Mouse (Mus musculus): ENCODE measurements around the gene Lrrc8e. TPM values are rescaled to one million over a fixed set of nuclear protein-coding genes. Genes with fewer than 3 reads are reported as not detected.

The Lrrc8e gene
- total RNA-seq, 2 experiments from 2014 or later, result not detected

DNA sequence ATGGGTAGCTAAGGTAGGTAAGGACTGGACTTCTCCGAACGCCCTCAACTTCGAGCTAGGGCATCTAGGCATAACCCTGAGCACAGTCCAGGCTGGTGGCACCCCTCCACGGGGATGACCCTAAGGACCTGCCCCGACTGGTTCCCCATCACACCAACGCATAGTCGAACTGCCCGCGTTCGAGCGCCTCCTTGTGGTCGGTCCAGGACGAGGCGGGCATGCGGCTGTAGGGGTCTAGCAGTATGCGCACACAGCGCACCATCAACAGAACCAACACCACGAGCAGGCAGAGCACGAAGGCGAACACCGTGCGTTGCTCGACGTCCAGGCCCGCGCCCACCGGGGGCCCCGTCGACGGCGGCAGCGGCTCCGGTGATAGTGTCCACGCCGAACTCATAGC is 31.6 kb downstream of the Lrrc8e start:
- DNase-seq, result peak; percentile 82 to 83

DNA sequence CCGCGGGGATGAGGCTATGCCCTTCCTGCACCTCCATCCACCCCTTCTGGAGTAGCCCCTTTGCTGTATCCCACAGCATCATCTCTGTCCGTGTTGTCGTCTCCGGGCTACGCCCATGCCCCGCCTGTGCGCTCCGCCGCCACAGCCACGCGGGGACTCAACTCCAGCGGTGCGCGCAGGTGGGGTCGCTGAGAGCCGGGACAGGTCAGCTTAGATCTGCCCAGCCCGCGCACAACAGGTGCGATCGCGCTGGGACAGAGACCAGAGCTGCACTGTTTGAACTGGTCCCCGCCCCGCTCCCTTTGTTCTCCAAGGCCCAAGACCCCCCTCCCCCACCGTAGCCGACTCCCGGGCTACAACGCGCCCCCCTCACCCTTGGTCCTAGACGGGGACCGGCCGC is 32.1 kb downstream of the Lrrc8e start:
- DNase-seq, result no peak

DNA sequence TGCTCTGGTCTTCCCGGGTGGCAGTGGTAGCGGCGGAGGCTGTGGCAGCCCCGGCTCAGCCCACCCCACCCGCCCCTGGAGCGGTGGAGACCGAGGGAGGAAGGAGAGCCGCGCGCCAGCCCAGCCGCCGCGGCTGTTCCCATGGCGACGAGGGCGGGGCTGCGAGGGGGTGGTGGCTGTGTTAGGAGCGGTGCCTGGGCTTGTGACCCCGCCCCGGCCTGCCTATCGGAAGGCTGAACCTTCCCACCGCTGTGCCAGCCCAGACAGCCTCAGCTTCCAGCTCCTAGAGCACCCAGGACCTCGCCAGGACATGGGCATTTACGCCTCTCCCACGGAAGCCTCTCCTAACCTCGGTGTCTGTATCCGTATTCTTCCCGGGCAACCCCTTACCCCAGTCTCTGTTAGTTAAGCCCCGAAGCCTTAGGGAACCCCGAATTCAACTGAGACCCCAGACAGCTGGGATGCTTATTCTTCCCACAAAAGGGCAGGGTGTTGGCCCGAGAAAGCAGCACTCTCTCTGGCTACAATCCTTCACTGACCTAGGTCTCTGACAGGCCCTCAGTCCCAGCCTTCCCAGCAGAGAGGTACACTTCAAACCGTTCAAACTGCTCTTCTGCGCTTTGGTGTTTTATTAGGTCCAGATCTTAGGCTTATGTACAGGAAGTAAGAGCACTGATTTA is 32.6 kb downstream of the Lrrc8e start, which contains the start of gene Ctxn1:
Gene Ctxn1, minus strand, starts transcription at position 150 of the 680 bp plus-strand sequence.
- DNase-seq, result peak; percentile 94 to 95

DNA sequence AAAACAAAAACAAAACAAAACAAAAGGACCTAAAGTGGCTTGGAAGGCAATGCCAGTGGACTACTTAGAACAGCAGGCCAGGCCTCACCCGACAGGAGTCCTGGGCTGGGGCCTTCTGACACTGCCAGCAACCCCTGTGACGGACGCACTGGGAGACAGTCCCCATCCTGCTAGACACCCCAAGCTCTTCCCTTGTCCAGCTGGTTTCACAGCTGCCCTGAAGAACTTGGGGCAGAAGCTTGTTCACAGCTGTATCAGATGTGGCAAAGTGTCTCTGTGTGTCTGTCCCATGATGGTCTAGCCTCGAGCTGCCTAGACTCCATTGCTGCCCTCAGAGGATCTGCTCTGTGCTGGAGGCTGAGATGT is 33.2 kb downstream of the Lrrc8e start:
- no peak for DNase-seq

DNA sequence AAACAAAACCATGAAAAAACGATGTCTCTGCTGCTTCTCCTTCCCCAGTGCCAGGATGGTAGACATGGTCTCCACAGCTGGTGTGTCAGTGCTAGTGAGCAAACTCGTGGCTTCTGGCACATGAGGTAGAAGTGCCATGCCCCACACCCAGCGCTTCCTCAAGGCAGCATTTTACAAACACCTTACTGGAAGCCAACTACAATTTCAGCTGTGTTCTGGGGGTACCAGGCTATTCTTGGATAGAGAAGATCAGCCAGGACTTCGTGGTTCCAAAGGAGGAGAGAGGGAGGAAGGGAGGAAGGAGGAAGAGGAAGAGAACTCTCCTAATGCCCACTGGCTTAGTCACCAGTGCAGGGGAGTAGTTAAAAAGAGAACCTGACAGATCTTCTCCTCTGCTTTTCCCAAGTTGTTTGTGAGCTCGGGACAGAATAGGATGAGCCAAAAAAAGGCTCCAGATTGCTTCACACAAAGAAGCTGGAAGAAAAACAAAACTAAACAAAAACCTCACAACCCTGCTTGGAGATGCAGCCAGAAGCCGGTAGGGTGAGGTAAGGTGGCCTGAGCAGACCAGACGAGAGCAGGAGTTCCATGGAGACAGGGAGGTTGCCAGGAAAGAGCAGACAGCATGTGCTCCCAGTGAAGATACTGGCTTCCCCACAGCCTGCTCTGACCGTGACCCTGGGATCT is 36.6 kb downstream of the Lrrc8e start:
- DNase-seq, result no peak

DNA sequence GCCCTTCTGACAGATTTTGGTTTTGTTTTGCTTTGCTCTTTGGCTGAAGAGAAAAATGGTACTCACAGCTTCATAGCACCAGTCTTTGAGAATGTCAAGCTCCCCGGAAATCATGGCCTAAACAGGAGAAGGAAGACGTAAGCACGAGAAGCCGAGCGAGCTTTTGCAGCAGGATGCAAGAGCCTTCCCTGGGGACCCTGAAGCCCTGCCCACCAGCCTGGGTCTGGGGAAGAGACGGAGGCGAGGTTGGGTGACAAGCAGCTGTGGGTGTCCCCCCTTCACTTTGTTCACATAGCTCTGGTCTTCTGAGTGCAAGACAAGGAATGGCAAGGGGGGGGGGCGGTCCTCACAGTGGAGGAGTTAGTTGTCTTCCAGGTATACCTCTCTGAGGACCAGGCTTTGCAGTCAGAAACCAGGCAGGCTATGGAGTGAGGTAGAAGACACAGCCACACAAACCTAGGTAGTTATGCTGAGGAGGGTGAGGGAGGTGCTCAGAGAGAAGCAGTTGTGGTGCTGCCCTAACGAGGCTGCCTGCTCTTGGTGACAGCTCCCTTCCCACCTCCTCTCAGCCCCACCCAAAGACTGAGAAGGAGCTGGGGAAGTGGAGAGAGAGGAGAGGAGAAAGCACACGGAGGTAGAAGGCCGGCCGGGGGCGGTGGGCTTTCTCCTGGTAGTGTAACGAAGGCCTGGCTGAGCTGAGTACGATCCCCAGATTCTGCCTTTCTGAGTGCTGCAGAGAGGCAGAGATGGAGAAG is 38.7 kb downstream of the Lrrc8e start:
- DNase-seq, result no peak

DNA sequence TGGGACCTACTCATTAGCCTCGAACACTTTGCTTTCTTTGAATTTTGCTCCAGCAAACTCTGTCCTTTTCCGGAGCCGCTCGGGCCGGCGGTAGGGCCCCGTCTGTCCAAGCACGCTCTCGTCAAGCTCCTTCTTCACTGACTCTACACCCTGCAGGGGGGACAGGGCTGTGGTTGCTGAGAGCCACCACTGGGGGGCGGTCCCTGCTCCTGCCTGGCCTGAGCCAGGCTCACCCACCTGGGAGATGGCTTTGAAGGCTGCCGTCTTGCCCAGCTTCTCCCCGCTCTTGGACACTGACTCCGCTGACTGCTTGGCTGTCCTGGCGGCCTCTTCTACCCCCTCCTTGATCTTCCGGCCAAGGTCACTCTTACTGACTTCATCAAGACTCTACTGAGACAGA is 41.0 kb downstream of the Lrrc8e start:
- no peak for DNase-seq

DNA sequence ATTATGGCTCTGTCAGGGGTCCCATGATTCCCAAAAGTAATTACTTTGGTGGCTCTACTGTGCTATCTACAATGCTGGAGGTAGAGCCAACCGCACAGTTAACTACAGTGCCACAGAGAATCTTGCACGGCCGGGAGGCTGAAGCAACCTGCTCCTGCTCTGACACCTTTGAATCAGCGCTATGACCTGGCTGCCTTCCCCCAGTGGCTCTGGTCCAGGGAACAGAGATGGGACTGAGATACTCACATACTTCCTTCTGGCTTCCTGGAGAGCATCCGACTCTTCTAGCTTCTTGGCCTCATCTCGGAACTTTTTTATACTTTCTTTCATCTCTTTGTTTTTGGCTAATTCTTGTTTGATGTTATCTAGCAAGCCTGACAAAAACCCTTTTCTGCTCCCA is 43.0 kb downstream of the Lrrc8e start:
- DNase-seq, result no peak

DNA sequence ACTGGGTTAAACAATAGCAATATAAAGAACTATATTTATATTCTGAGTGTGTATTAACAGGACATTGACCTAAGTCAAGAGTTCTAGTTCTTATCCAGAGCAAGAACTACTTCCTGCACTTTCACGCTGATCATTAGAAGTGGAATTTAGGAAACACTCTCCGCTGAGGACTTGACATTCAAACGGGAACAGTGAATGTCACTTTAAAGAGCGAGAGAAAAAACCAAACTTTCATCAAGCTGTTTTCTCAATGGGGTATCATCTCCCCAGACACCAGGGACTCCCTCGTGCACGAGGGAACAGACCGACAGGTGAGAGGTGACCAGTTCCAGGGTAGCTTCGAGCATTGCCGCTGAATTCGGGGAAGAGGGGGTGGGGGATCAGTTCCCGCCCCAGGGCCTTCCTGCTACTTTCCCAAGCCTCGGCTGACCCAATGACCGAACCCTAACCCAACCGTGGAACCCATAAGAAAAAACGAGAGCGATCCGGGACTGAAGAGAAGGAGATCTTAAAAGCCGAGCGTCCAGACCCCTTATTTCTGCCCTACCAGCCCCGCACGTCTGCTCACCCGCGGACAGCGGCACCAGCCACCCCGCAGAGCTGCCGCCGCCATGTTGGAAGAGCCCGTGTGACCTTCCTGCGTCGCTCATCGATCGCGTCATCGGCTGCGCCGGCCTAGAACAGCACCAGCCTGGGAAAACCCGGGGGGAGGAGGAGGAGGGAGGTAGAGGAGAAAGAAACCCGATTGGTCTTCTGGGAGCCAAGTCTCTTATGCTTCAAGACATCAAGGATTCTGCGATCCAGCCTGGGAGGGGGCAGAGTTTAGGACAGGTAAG is 48.9 kb downstream of the Lrrc8e start, which contains the start of gene Timm44:
Gene Timm44, minus strand, starts transcription at position 639 of the 836 bp plus-strand sequence.
- peak; percentile 95 to 97 for DNase-seq

DNA sequence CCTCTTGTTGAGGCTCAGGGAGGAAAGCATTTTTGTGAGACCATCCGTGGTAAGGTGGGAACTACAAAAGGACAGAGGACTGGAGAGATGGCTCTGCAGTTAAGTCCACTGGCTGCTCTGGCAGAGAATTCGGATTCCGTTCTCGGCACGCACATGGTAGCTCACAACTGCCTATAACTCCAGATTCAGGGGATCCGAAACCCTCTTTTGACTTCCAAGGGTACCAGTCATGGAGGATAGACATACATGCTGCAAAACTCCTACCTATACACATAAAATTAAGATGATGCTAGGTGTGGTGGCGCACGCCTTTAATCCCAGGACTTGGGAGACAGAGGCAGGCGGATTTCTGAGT is 49.5 kb downstream of the Lrrc8e start:
- no peak for DNase-seq

Other genes with a start within 250 kb of the Lrrc8e start
- under 1 TPM in 1 of 2 experiments, not detected in 1; 0.33 TPM for gene Cd209f, start 121.0 kb upstream of the Lrrc8e start, total RNA-seq (2021)
- under 1 TPM in 1 of 2 experiments, not detected in 1; 0.66 TPM for gene Cd209g, start 92.7 kb upstream of the Lrrc8e start, total RNA-seq (2021)
- gene Evi5l, start 60.3 kb upstream of the Lrrc8e start, total RNA-seq (2021), result 100 to 1,000 TPM in 1 of 2 experiments, 10 to 100 TPM in 1; 98.7 to 111 TPM
- 10 to 100 TPM; 41.2 to 41.9 TPM for gene Prr36, start 9.4 kb upstream of the Lrrc8e start, total RNA-seq (2021)
- 100 to 1,000 TPM in 1 of 2 experiments, 10 to 100 TPM in 1; 91.3 to 116 TPM for gene Map2k7, start 11.9 kb downstream of the Lrrc8e start, total RNA-seq (2021)
- gene Gm49320, start 12.0 kb downstream of the Lrrc8e start, total RNA-seq (2021), result under 1 TPM; 0.15 to 0.68 TPM
- 10 to 100 TPM; 13.8 to 14.0 TPM for gene Tgfbr3l, start 21.4 kb downstream of the Lrrc8e start, total RNA-seq (2021)
- gene Snapc2, start 26.3 kb downstream of the Lrrc8e start, total RNA-seq (2021), result 10 to 100 TPM; 22.3 to 26.2 TPM
- 100 to 1,000 TPM; 500 to 555 TPM for gene Ctxn1, start 32.4 kb downstream of the Lrrc8e start, total RNA-seq (2021)
- 10 to 100 TPM; 62.6 to 72.6 TPM for gene Timm44, start 49.1 kb downstream of the Lrrc8e start, total RNA-seq (2021)
- 10 to 100 TPM; 22.7 to 28.4 TPM for gene Ccl25, start 98.4 kb downstream of the Lrrc8e start, total RNA-seq (2021)
- gene Elavl1, start 98.6 kb downstream of the Lrrc8e start, total RNA-seq (2021), result 10 to 100 TPM; 78.4 to 83.0 TPM

All from layer of hippocampus, postnatal 36 days (tissue).